Comparison of ENCODE assay signal across 7 mouse cellular contexts in the genomic region with DNA sequence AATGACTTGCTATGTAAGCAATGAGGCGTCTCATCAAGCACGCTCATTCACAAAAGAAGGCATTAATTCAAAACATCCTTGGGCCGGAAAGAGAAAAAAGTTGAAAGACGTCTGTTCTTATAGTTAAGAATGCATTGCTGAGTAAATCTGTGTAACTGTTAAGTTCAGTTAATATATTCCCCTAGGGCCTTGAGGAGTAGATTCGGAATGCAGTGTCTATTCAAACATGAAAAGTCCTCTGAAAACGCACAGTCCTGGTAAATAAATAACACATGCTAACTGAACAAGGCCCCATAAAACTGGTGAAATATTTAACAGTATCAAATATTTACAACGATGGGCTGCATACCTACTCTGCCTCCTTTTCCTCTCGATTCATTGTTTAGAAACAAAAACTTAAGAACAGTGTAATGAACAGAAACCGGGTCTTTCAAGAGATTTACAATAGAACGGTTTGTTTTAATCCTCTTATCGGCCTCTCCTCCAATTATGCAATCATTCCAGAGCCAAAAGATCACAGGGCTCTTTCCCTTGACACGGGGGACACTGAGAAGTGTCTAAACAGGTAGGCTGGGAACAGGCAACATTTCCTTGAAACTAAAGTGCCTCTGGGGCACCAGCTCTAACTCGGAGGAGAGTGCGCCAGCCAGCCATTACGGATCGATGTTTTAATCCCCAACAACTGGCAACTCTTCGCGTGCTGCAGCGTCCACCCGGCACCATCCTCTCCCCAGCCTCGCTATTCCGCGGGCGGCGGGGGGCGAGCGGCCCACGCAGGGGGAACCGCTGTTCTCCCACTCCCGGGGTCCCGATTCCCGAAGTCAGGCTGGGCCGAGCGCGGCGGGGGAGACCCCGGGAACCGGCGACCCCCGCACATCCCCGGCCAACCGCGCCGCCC. TPM values are rescaled to one million over a fixed set of nuclear protein-coding genes. Genes with fewer than 3 reads are reported as not detected.
DNase-seq lines count a peak whose midpoint lies in the region; ATAC-seq and TF ChIP-seq lines count a peak whose summit lies in the region.

No protein-coding gene starts in this region.

- H3K4me3 ChIP-seq in E14TG2a.4 (replicated peaks; ENCODE audit: low read length) (peak overlapping the region; percentile 91), macrophage (ENCODE audit: inconsistent target) (peak overlapping the region; percentile 28)
- peak overlapping the region; percentile 85 for H3K4me3 ChIP-seq in heart, embryonic 12.5 days

- WGBS in heart, embryonic 12.5 days, result 4% methylated on average over 41 of the region's 44 CpGs
- 13% methylated on average over 44 of the region's 44 CpGs for WGBS in macrophage (ENCODE audit: missing documents)

- H3K9ac ChIP-seq in heart, embryonic 12.5 days, result peak overlapping the region; percentile 94

- no peak for TF ChIP-seq CTCF in E14TG2a.4 (conservative IDR thresholded peaks at IDR 0.05; ENCODE audit: low read length)

- H3K9me3 ChIP-seq in E14TG2a.4 (ENCODE audit: low read length), result no peaks in the 10 kb centered on the region
- no peaks in the 10 kb centered on the region for H3K9me3 ChIP-seq in heart, embryonic 12.5 days (replicated peaks)

- H3K4me1 ChIP-seq in E14TG2a.4 (replicated peaks; ENCODE audit: low read depth, low read length), result peaks cover 51% of the 10 kb centered on the region
- peaks cover 28% of the 10 kb centered on the region for H3K4me1 ChIP-seq in heart, embryonic 12.5 days (replicated peaks)

- H3K4me2 ChIP-seq in heart, embryonic 12.5 days, result peak overlapping the region; percentile 73

- 0 out of 2 replicates have a peak, but pooled peaks have one; percentile 1 for ATAC-seq in heart, embryonic 12.5 days (ENCODE audit: insufficient number of reproducible peaks, low FRiP score)

- peak; percentile 32 to 47 for DNase-seq in B cell, adult 2 months
- peak; percentile 44 for DNase-seq in cerebellum, adult 8-10 months
- DNase-seq in kidney, postnatal 36 days, result peak; percentile 35 to 74
- DNase-seq in spleen, postnatal 10 days (ENCODE audit: low spot score in 2 of 2), result peak; percentile 42 to 50

- H3K27ac ChIP-seq in heart, embryonic 12.5 days (ENCODE audit: poor library complexity, severe bottlenecking), result peak overlapping the region; percentile 87
- H3K27ac ChIP-seq in macrophage, result no peak overlapping the region

- no peaks in the 10 kb centered on the region for H3K79me2 ChIP-seq in macrophage (ENCODE audit: inconsistent target)

- H3K36me3 ChIP-seq in E14TG2a.4 (ENCODE audit: insufficient read depth, low read length) (no peaks in the 10 kb centered on the region), macrophage (ENCODE audit: inconsistent target) (no peaks in the 10 kb centered on the region)
- H3K36me3 ChIP-seq in heart, embryonic 12.5 days, result no peaks in the 10 kb centered on the region

- no peaks in the 10 kb centered on the region for H3K27me3 ChIP-seq in E14TG2a.4 (ENCODE audit: insufficient read depth, low read length)
- no peaks in the 10 kb centered on the region for H3K27me3 ChIP-seq in heart, embryonic 12.5 days (replicated peaks)

RNA-seq across cellular contexts. Expression of gene Rab3ip, which starts 1.2 kb away (rescaled TPM):
- 62.3 and 65.7 TPM in 2 replicates for polyA plus RNA-seq in heart, embryonic 12.5 days (2016; fragmentation: Nextera tagmentation; extraction: Ambion mirVana)
- total RNA-seq in macrophage (2018; cell fraction: chromatin; rRNA removed), result 10 to 100 TPM in 5 of 26 experiments, 1 to 10 TPM in 20, under 1 TPM in 1; 0.50 to 25.7 (median 6.6) TPM
- total RNA-seq in macrophage (2018; cell fraction: cytosol; rRNA removed), result 1 to 10 TPM; 3.2 to 5.8 (median 4.4) TPM
- 10 to 100 TPM in 2 of 26 experiments, 1 to 10 TPM in 24; 2.0 to 20.0 (median 4.7) TPM for total RNA-seq in macrophage (2018; cell fraction: nucleus; rRNA removed)
- 2.7 to 2.9 TPM (median 2.8 TPM) in 3 replicates for polyA plus RNA-seq in macrophage (2018)

RNA-seq across cellular contexts. Expression of gene Gm10271, which starts 23.0 kb away (rescaled TPM):
- polyA plus RNA-seq in heart, embryonic 12.5 days (2016; fragmentation: Nextera tagmentation; extraction: Ambion mirVana), result not detected in 2 replicates
- total RNA-seq in macrophage (2018; cell fraction: chromatin; rRNA removed), result not detected
- total RNA-seq in macrophage (2018; cell fraction: cytosol; rRNA removed), result not detected
- not detected for total RNA-seq in macrophage (2018; cell fraction: nucleus; rRNA removed)
- not detected in 3 replicates for polyA plus RNA-seq in macrophage (2018)

RNA-seq across cellular contexts. Expression of gene Best3, which starts 36.8 kb away (rescaled TPM):
- polyA plus RNA-seq in heart, embryonic 12.5 days (2016; fragmentation: Nextera tagmentation; extraction: Ambion mirVana), result 0.13 and 0.50 TPM in 2 replicates
- under 1 TPM in 1 of 26 experiments, not detected in 25; 0.49 TPM for total RNA-seq in macrophage (2018; cell fraction: chromatin; rRNA removed)
- total RNA-seq in macrophage (2018; cell fraction: cytosol; rRNA removed), result under 1 TPM in 4 of 26 experiments, not detected in 22; 0.03 to 0.07 (median 0.04) TPM
- under 1 TPM in 1 of 26 experiments, not detected in 25; 0.23 TPM for total RNA-seq in macrophage (2018; cell fraction: nucleus; rRNA removed)
- polyA plus RNA-seq in macrophage (2018), result 0.04 TPM in 1 of 3 replicates, not detected in the others

RNA-seq across cellular contexts. Expression of gene Myrfl, which starts 52.6 kb away (rescaled TPM):
- polyA plus RNA-seq in heart, embryonic 12.5 days (2016; fragmentation: Nextera tagmentation; extraction: Ambion mirVana), result 0.28 TPM in 2 replicates
- total RNA-seq in macrophage (2018; cell fraction: chromatin; rRNA removed), result not detected
- total RNA-seq in macrophage (2018; cell fraction: cytosol; rRNA removed), result under 1 TPM in 1 of 26 experiments, not detected in 25; 0.03 TPM
- total RNA-seq in macrophage (2018; cell fraction: nucleus; rRNA removed), result not detected
- polyA plus RNA-seq in macrophage (2018), result not detected in 3 replicates

Comparison
In these comparisons a context has a peak if more than half of its experiments do, and no peak if none do; other contexts are left out.
1. H3K4me3 ChIP-seq: peak in every context shown above with its lines; median percentile 91 in E14TG2a.4; 85 in heart, embryonic 12.5 days; 28 in macrophage.
2. RNA of gene Rab3ip, which starts 1.2 kb away (polyA plus RNA-seq): 62.3 to 65.7 TPM in heart, embryonic 12.5 days; 2.7 to 2.9 TPM in macrophage; every median in the first group is over 10 times any median in the second.
3. Peak in every context shown above with its lines, with median percentiles within 50 percentile points of each other: DNase-seq.